Mouse (Mus musculus): Measurements from ENCODE around the gene Flywch2.
A peak's percentile ranks its signal among the peaks of the same experiment; 100 is the strongest.

Gene Flywch2

GRCm38 (mm10) chr17:23785561-23786471, at the start of gene Flywch2:
Gene Flywch2, minus strand, starts transcription at chr17:23786081.
- peak; percentile 27 to 50 for DNase-seq (ENCODE audit: low spot score in 2 of 2)

DNA sequence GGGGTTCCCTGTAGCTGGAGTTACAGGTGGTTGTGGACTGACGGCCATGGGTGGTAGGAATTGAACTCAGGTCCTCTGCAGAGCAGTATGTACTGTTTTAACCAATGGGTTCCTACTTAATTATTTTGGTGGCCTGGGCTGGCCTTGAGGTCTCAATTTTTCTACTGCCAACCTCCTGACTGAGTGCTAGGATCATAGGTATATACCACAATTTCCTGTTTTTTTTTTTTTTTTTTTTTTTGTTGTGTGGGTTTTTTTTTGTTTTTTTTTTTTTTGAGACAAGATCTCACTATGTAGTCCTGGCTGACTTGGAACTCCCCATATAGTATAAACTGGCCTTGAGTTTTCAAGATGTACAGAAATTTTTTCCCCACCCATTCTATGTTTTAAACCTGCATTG, 45.3 kb upstream of the Flywch2 start:
- DNase-seq (ENCODE audit: low spot score in 2 of 2): no peak

DNA sequence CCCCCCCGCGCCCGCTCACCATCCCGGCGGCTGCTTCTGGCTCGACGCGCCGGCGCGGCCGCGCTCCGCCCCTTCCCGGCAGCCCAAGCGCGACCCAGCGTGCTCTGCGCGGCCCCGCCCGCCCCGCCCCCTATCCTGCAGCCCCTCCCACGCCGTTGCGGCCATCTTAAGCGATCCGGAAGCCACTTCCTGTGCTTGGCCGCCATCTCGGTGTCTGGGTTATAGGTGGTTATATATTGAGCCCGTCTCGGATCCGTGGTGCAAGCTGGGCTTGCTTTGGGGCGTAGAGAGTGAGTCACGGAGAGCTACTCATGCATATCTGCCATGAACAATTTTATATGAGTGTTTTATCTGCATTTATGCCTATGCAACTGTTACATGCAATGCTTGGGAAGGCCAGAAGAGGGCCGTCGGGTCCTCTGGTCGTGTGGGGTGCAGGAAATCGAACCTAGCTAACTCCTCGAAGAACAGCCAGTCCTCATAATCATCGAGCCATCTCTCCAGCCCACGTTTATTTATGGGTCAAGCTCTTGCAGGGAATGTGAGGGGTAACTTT, 43.3 kb upstream of the Flywch2 start, which contains the start of gene Elob:
TSS of gene Elob (minus strand) at position 73 of the 556 bp plus-strand sequence.
- DNase-seq (ENCODE audit: low spot score in 2 of 2): peak; percentile 65 to 75

GRCm38 (mm10) chr17:23828271-23829001, 42.6 kb upstream of the Flywch2 start:
- peak; percentile 32 to 48 for DNase-seq (ENCODE audit: low spot score in 2 of 2)

GRCm38 (mm10) chr17:23825591-23825990, 39.7 kb upstream of the Flywch2 start:
- DNase-seq (ENCODE audit: low spot score in 2 of 2): no peak

- no peak for DNase-seq (ENCODE audit: low spot score in 2 of 2)
Measured at GRCm38 (mm10) chr17:23823614-23824013, 37.7 kb upstream of the Flywch2 start.

GRCm38 (mm10) chr17:23823018-23823417, 37.1 kb upstream of the Flywch2 start:
- DNase-seq (ENCODE audit: low spot score in 2 of 2): no peak

DNA sequence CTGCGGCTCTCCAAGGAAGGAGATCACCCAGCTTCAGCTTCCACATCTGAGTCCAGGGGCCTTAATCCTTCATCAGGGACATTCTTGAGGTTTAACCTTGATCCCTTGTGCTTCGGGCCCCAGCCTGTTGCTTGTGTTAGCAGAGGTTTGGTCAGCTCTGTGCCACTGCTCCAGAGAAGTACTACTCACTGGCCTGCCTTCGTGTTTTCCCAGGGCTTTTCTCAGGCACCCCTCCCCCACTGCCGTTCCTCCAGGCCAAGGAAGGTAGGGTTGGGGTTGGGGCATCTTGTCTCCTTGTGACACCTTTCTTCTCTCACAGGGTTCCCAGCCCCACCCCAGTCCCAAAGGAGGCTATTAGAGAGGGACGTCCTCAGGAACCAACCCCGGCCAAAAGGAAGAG, 36.2 kb upstream of the Flywch2 start:
- no peak for DNase-seq (ENCODE audit: low spot score in 2 of 2)

DNA sequence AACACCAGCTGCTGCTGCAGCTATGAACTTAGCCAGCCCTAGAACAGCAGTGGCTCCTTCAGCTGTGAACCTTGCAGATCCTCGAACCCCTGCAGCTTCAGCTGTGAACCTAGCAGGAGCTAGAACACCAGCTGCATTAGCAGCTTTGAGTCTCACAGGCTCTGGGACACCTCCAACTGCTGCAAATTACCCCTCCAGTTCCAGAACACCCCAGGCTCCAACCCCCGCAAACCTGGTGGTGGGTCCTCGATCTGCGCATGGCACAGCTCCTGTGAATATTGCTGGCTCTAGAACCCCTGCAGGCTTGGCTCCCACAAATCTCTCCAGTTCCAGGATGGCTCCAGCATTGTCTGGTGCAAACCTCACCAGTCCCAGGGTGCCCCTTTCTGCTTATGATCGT, 34.9 kb upstream of the Flywch2 start:
- no peak for DNase-seq (ENCODE audit: low spot score in 2 of 2)

DNA sequence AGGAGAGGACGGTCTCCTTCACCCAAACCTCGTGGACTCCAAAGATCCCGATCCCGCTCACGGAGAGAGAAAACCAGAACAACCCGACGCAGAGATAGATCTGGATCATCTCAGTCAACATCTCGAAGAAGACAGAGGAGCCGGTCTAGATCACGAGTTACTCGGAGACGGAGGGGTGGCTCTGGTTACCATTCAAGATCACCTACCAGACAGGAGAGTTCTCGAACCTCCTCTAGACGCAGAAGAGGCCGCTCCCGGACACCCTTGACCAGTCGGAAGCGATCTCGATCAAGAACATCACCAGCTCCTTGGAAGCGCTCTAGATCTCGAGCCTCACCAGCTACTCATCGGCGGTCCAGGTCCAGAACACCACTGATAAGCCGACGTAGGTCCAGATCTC, 33.4 kb upstream of the Flywch2 start:
- DNase-seq (ENCODE audit: low spot score in 2 of 2): no peak

- DNase-seq (ENCODE audit: low spot score in 2 of 2): no peak
Measured at GRCm38 (mm10) chr17:23818579-23818978, 32.7 kb upstream of the Flywch2 start.

GRCm38 (mm10) chr17:23815641-23816040, 29.8 kb upstream of the Flywch2 start:
- DNase-seq (ENCODE audit: low spot score in 2 of 2): no peak

GRCm38 (mm10) chr17:23807918-23808317, 22.0 kb upstream of the Flywch2 start:
- no peak for DNase-seq (ENCODE audit: low spot score in 2 of 2)

GRCm38 (mm10) chr17:23806867-23807266, 21.0 kb upstream of the Flywch2 start:
- no peak for DNase-seq (ENCODE audit: low spot score in 2 of 2)

DNA sequence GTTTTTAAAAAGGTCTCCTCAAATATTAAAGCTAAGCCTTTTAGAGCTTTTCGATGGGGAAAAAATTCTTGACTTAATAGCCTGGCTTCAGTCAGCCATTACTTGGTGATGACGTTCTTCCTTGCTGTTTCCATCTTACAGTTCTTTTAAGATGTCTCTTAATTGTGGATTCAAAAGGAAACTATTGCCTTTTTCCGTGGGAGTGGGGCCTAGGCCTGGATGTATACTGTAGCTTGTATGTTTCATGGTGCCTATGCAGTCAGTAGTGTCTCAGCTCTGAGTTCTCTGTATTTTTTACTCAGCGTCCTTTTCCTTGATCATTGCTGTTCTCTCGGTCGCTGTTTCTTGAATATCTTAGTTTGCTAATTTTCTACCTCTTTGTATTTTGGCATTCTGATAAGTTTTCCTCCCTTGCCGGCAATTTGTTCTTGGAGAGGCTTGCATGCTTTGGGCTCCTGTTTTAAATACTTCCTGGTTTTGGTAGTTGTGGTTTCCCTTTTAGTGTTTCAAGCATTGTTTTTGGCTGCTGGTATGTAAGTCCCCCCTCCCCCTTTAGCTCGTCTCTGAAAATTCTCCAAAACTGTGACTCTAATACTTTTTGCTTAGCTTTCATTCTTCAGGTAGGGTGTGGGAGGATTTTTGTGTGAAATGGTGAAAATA, 18.7 kb upstream of the Flywch2 start:
- DNase-seq (ENCODE audit: low spot score in 2 of 2): no peak

- peak; percentile 67 to 74 for DNase-seq (ENCODE audit: low spot score in 2 of 2)
Measured at GRCm38 (mm10) chr17:23803366-23804041, 17.6 kb upstream of the Flywch2 start.

- peak; percentile 90 to 93 for DNase-seq (ENCODE audit: low spot score in 2 of 2)
Measured at GRCm38 (mm10) chr17:23802746-23803365, 17.0 kb upstream of the Flywch2 start.

DNA sequence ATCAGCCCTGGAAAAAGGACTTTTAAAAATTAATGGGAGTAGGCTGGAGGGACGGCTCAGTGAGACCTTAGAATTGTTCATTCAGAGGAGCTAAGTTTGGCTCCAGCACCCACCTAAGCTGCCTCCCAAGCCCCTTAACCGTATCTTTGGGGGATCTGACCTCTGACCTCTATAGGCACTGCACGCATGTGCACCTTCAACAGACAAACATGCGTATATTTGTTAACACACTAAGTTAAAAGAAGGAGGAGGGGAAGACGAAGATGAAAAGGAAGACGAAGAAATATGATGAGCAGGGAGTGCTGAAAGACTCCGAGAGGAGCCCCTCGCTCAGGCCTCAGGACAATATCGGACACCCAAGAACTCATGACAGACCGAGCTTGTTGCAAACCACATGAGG, 15.7 kb upstream of the Flywch2 start:
- DNase-seq (ENCODE audit: low spot score in 2 of 2): no peak

DNA sequence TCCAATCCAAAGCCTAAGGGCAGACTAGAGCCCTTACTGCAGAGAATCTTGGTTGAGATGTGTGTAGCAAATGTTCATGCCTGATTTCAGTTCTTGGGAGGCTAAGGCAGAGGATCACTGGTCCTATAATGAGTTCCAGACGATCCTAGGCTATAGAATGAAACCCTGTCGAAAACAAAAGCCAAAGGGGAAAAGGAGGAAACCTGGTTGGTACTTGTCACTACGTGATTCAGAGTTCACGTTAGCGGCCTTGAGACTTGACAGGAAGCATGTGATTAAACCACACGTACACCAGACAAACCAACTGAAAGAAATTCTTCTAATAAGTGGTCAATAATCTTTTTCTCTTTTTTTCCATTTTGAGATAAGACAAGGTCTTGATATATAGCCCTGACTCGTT, 11.4 kb upstream of the Flywch2 start:
- DNase-seq (ENCODE audit: low spot score in 2 of 2): no peak

DNA sequence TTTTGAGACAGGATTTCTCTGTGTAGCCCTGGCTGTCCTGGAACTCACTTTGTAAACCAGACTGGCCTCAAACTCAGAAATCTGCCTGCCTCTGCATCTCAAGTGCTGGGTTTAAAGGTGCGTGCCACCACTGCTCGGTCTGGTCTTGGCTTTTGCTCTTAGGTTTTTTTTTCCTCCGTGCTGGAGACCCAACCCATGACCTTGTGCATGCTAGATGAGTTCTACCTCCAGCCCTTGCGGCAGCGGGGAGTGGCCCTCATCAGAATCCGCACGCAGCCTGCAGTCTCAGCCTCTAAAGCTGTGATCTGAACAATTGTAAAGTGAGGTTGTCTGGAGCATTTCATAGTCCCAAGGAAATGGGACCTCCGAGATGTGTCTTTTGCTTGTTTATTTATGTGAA, 9.4 kb upstream of the Flywch2 start:
- DNase-seq (ENCODE audit: low spot score in 2 of 2): no peak

GRCm38 (mm10) chr17:23791079-23791357, 5.1 kb upstream of the Flywch2 start:
- DNase-seq (ENCODE audit: low spot score in 2 of 2): no peak
